Mouse (Mus musculus) kidney, postnatal 0 days (tissue): ENCODE results near the gene Dcaf12. TPM values are rescaled to one million over a fixed set of nuclear protein-coding genes. Genes with fewer than 3 reads are reported as not detected.

Experiments
- ATAC-seq: fragments of 200-750 bp; cut with Nextera tagmentation; replicated peaks from 2 replicates; pipeline ENCODE4 v1.8.0; 2017; ENCODE audit warnings: low read depth, moderate number of reproducible peaks, moderate TSS enrichment, moderate library complexity; ENCODE audit not compliant: low FRiP score
- DNase-seq: peaks from one replicate; pipeline ENCODE4 v3.0.0-alpha.2; 2016; ENCODE audit warnings: low spot score
- H3K27ac ChIP-seq: fragments of 300-500 bp; sonication (generic); 2 replicates; pipeline ENCODE4 v1.5.1; 2014; ENCODE audit warnings: mild to moderate bottlenecking
- H3K27me3 ChIP-seq: fragments of 300-500 bp; sonication (generic); 2 replicates; pipeline ENCODE4 v1.6.1; 2014; ENCODE audit warnings: low read length, mixed read lengths; ENCODE audit not compliant: insufficient read depth
- H3K36me3 ChIP-seq: fragments of 300-500 bp; sonication (generic); 2 replicates; pipeline ENCODE4 v1.6.1; 2014; ENCODE audit warnings: low read length, mixed read lengths; ENCODE audit not compliant: insufficient read depth
- H3K4me1 ChIP-seq: fragments of 300-500 bp; sonication (generic); replicated peaks from 2 replicates; pipeline ENCODE4 v1.6.1; 2014; ENCODE audit warnings: antibody characterized with exemption, low read length, mixed read lengths; ENCODE audit not compliant: insufficient read depth
- H3K4me2 ChIP-seq: fragments of 300-500 bp; sonication (generic); 2 replicates; pipeline ENCODE4 v1.6.1; 2014; ENCODE audit warnings: mild to moderate bottlenecking, low read length, moderate library complexity, mixed read lengths
- H3K4me3 ChIP-seq: fragments of 300-500 bp; sonication (generic); replicated peaks from 2 replicates; pipeline ENCODE4 v1.5.1; 2014; ENCODE audit warnings: low read depth, low read length
- H3K9ac ChIP-seq: fragments of 300-500 bp; sonication (generic); 2 replicates; pipeline ENCODE4 v1.6.1; 2014; ENCODE audit warnings: low read depth, low read length
- H3K9me3 ChIP-seq: fragments of 300-500 bp; sonication (generic); replicated peaks from 2 replicates; pipeline ENCODE4 v1.6.1; 2016; ENCODE audit warnings: low read length, inconsistent platforms, mixed read lengths
- CTCF ChIP-seq: IDR thresholded peaks from 2 replicates; pipeline ENCODE4 v1.5.1; 2016; ENCODE audit warnings: antibody characterized with exemption, low read depth, mild to moderate bottlenecking, moderate library complexity
- WGBS: fragments of 180-500 bp; shearing (Covaris S2); extraction: QIAGEN DNeasy Blood & Tissue Kit; methylation state at CpG from one replicate; pipeline ENCODE4 v1.1.7; 2014; 5-methylcytosine and 5-hydroxymethylcytosine counted together
- polyA plus RNA-seq: library from polyadenylated mRNA; unstranded; fragments of >200 nt; fragmentation: Nextera tagmentation; extraction: Ambion mirVana; gene quantifications from 2 replicates; pipeline ENCODE4 v1.2.1, GENCODE M21; 2015

The Dcaf12 gene
- polyA plus RNA-seq, 1 experiment from 2014 or later, result 49.8 TPM

DNA sequence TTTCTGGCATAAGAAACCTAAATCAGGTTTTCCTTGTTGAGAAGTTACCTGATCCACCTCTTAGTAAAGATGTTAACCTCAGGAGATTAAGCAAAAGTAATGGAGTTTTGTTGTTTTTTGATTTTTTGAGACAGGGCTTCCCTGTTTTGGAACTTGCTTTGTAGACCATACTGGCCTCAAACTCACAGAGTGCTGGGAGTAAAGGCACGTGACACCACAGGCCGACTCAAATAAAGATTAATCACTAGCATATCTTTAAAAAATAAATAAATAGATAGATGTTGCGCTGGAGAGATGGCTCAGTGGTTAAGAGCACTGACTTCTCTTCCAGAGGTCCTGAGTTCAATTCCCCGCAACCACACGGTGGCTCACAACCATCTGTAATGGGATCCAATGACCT is 38.8 kb downstream of the Dcaf12 start:
- Histone ChIP-seq H3K9ac (peak overlapping the region; percentile 83), H3K4me3 (peak overlapping the region; percentile 89), H3K4me1 (peaks cover 20% of the 10 kb centered on the region), H3K4me2 (peak overlapping the region; percentile 90), H3K27ac (peak overlapping the region; percentile 91), H3K27me3 (no peaks in the 10 kb centered on the region), H3K36me3 (no peaks in the 10 kb centered on the region), H3K9me3 (no peaks in the 10 kb centered on the region)
- no peak for DNase-seq
- whole genome bisulfite sequencing, result 76% methylated on average over 5 of the region's 5 CpGs
- no peak for TF ChIP-seq CTCF
- no peak for ATAC-seq

DNA sequence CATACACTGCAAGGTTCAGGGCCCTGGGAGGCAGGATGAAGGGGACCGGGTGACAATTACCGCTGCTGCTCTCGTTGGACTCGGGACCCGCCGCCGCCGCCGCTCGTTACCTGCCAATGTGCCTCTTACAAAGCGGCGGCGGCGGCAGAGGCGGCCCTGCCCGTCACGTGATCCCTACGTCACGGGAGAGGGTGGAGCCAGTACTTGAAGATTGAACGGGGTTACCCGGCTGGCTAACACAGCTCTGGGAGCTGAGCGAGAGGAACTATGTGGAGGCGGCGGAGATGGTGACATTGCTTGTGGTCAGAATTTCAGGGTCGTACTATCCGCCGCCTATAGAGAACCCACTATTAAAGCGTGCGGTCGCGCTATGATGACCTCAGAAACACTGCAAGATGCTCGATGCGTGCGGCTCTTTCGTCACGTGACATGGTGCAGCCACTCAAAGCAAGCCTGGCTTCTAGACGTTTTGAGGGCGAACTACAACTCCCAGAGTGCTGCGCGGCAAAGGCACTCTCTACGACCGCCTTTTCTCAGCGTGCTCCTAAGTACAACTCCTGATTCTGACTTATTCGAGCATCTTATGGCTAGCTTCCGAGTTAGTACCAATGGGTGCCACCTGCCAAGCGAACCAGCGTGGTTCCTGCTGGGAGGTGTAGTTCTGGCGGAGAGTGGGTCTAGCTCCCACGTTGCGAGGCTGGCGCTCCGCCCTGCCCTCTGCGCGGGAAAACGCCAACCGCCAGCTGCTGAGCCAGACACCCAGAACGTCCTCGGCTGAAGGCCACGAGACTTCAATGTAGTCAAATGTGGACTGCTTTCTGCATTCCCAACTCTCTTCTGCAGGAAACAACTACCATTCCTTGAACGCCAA is 39.5 kb downstream of the Dcaf12 start, which contains the start of gene Ubap2:
Ubap2 (minus strand) TSS at position 165 of the 871 bp plus-strand sequence.
- Histone ChIP-seq H3K4me3 (peak within 1 kb of the TSS; percentile 89), H3K4me2 (peak within 1 kb of the TSS; percentile 90), H3K9ac (peak within 1 kb of the TSS; percentile 83), H3K36me3 (no peaks in the 10 kb centered on the region), H3K27ac (peak within 1 kb of the TSS; percentile 91), H3K27me3 (no peaks in the 10 kb centered on the region), H3K9me3 (no peaks in the 10 kb centered on the region), H3K4me1 (peaks cover 20% of the 10 kb centered on the region)
- TF ChIP-seq CTCF, result no peak
- WGBS, result under 1% methylated on average over 60 of the region's 60 CpGs
- ATAC-seq, result peak; percentile 98
- peak; percentile 99 for DNase-seq

DNA sequence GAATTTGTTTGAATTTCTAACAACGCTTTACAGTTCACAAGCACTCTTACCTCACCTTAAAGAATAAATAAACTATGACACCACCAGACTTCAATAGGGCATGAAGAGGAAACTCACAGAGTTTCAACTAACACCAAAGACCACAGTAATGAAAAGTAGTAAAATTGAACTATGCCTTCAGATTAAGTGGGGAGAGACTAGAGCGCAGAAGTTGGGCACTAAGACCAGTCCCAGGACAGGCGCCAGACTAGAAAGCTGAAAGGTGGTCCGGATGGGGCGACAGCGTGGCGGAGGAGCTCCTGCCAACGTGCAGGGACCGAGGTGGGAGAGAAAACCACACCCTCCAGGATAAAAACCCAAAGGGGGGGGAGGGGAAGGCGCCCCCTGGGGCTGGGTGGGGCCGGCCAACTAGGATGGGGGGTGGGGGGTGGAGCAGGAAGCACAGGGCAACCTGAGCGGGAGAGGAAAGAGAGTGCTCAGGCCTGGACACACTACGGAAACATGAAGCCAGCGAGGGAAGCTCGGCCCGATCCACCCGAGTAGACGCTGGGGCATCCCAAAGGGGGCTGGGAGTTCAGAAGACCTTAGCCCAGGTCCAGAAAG is 40.2 kb downstream of the Dcaf12 start:
- H3K4me3 ChIP-seq, result peak overlapping the region; percentile 89
- H3K27ac ChIP-seq, result peak overlapping the region; percentile 91
- H3K9me3 ChIP-seq, result no peaks in the 10 kb centered on the region
- H3K9ac ChIP-seq, result peak overlapping the region; percentile 83
- no peak for TF ChIP-seq CTCF
- H3K36me3 ChIP-seq, result no peaks in the 10 kb centered on the region
- WGBS, result under 1% methylated on average over 15 of the region's 18 CpGs
- H3K4me2 ChIP-seq, result peak overlapping the region; percentile 90
- DNase-seq (peak; percentile 21), ATAC-seq (peak; percentile 52)
- H3K27me3 ChIP-seq, result no peaks in the 10 kb centered on the region
- H3K4me1 ChIP-seq, result peaks cover 20% of the 10 kb centered on the region

DNA sequence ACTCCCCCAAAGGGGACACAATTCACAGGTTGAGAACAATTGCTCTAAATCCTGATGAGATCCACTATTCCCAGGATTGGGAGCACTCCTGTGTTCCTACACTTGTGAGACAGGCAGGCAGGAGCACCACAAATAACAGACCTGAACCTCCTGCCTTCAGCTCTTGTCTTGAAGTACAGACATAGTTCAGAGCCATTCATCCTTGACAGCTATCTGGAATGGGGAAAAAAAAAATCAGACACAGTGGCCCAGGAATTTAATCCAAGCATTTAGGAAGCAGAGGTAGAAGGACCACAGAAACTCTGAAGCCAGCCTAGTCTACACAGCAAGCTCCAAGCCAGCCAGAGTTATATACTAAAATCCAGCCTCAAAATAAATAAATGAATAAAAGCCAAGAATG is 46.6 kb downstream of the Dcaf12 start:
- H3K27ac ChIP-seq, result peak overlapping the region; percentile 62; the same call in 1 of the 2 replicates
- no peak for TF ChIP-seq CTCF
- DNase-seq, result peak; percentile 70

DNA sequence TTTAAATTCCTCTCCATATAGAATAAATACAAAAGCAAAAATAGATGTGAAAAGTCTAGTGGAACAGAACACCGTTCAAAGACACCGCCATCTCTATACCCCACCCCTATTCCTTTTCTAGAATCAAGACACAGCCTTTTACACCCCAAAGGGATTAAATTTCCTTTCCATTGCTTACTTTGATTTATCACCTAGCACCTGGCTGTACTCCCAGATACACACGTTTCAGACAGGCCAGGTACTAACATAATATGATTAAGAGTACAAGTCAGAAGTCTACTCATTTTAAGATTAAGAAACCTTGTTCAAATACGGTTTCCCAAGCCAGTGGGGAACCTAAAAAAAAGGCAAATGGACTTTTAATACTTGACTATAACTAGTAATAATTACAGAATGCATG is 48.3 kb downstream of the Dcaf12 start:
- WGBS, result 46% methylated on average over 4 of the region's 4 CpGs
- no peaks in the 10 kb centered on the region for H3K9me3 ChIP-seq
- no peak overlapping the region for H3K9ac ChIP-seq
- no peak overlapping the region for H3K4me3 ChIP-seq
- no peaks in the 10 kb centered on the region for H3K4me1 ChIP-seq
- 0 out of 2 replicates have a peak, but pooled peaks cover 5% of the 10 kb centered on the region for H3K36me3 ChIP-seq
- no peaks in the 10 kb centered on the region for H3K27me3 ChIP-seq
- no peak for TF ChIP-seq CTCF
- no peak for DNase-seq
- no peak overlapping the region for H3K4me2 ChIP-seq
- ATAC-seq, result no peak
- no peak overlapping the region for H3K27ac ChIP-seq

More for the DNA sequence above, 46.6 kb downstream of the Dcaf12 start:
- no peaks in the 10 kb centered on the region for H3K9me3 ChIP-seq
- H3K4me1 ChIP-seq, result peaks cover 9% of the 10 kb centered on the region; the same call in 1 of the 2 replicates
- no peak overlapping the region for H3K9ac ChIP-seq
- ATAC-seq, result peak; percentile 72; the same call in 1 of the 2 replicates
- H3K36me3 ChIP-seq, result no peaks in the 10 kb centered on the region
- no peak overlapping the region for H3K4me2 ChIP-seq
- no peaks in the 10 kb centered on the region for H3K27me3 ChIP-seq
- H3K4me3 ChIP-seq, result no peak overlapping the region

DNA sequence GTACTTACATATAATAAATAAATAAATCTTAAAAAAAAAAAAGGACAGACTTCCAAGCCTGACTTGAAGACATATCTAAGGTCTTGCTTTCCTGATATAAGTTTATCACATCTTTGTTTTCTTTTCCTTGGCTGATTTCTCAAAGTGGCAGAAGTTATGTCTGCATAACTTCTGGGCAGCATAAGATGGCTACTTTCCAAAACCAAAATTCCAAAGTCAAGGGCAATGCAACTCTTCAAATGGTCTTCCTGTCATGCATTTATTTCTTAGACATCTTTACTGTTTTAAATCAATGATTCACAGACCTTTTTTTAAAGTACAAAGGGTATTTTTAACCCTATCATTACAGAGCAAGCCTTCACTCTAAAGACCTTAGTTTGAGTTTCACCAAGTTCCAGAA is 54.0 kb downstream of the Dcaf12 start:
- Histone ChIP-seq H3K9me3 (no peaks in the 10 kb centered on the region), H3K4me1 (no peaks in the 10 kb centered on the region; the same call in 1 of the 2 replicates), H3K4me3 (no peak overlapping the region), H3K9ac (no peak overlapping the region), H3K36me3 (0 out of 2 replicates have a peak, but pooled peaks cover 5% of the 10 kb centered on the region), H3K27ac (no peak overlapping the region), H3K27me3 (no peaks in the 10 kb centered on the region), H3K4me2 (no peak overlapping the region)
- ATAC-seq (no peak), DNase-seq (no peak)
- TF ChIP-seq CTCF, result no peak
